Mouse (Mus musculus) large intestine, adult 2 months (tissue): Measurements from ENCODE around the gene Bcor. TPM values are rescaled to one million over a fixed set of nuclear protein-coding genes. Genes with fewer than 3 reads are reported as not detected.

Experiments used
- DNase-seq: peaks from one replicate; pipeline ENCODE4 v3.0.0-alpha.2; 2012; ENCODE audit warnings: low read depth, low spot score
- WGBS: fragments of 180-500 bp; shearing (Covaris S2); methylation state at CpG from one replicate; pipeline ENCODE4 v1.1.7; 2018; 5-methylcytosine and 5-hydroxymethylcytosine counted together
- polyA plus RNA-seq: library from polyadenylated mRNA; depleted of rRNA; stranded (reverse); fragments of >200 nt; gene quantifications from 2 replicates; pipeline ENCODE4 v1.2.3, GENCODE M21; 2012

Gene Bcor
- polyA plus RNA-seq, 1 experiment = 5.5 TPM

GRCm38 (mm10) chrX:12151996-12152904 lies 7.9 kb downstream of the Bcor start:
- 61% methylated on average over 42 of the region's 42 CpGs for WGBS
- DNase-seq = no peak

GRCm38 (mm10) chrX:12151269-12151995 lies 8.7 kb downstream of the Bcor start:
- no peak for DNase-seq
- WGBS = 16% methylated on average over 43 of the region's 43 CpGs

DNA sequence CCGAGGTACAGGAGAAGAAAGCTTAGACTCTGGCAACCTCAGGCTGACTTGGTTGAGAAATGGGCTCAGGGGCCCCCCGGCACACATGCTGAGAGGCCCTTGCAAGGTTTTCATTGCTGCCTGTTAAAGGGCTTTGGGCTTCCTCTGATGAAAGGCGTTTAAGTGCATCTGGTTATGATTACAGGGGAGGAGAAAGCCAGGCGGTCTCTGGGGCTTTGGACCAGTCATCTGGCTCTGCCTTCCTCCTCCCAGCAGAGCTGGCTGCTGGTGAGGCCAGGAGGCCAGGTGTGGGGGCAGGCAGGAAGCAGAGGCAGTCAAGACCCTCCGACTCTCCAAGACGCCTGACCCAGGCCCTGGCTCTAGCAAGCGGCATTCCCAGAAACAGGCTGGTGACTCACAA lies 9.7 kb downstream of the Bcor start:
- 67% methylated on average over 7 of the region's 7 CpGs for WGBS

DNA sequence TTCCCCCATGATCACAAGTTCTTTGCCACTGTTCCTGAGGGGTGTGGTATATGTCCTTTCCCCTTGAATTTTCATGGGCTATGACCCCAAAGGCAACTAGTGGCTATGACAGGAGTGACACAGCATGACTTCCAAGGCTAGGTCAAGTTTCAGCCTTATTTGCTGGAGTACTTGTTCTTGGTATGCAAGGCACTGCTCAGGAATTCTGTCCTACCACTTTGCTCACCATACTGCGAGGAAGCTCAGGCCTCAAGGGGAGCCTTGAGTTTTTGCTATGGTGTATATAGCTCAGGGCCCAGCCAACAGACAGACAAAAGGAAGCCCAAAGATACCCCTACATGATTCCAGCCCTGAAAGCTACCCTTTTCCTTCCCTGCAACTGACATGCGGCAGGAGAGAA lies 13.9 kb downstream of the Bcor start:
- no peak for DNase-seq
- 89% methylated on average over 2 of the region's 2 CpGs for WGBS

More for the DNA sequence above, 9.7 kb downstream of the Bcor start:
- no peak for DNase-seq

DNA sequence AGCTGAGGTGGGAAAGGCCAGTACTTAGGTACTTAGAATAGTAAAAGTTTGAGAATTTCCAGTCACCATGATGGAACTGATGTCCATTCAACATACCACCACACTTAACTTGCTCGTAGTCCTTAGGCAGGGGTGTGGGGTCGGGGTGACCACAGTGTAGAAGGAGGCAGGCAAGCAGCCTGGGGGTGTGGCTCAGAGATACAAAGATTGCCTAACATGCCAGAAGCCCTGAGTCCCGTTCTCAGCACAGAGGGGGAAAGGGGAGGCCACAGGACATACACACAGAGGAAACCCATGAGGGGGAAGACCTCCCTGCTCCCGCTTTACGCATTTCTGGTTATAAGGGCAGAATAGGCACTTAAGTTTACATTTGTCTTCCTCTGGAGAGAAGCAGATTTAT lies 17.3 kb downstream of the Bcor start:
- no peak for DNase-seq
- WGBS = 67% methylated on average over 5 of the region's 5 CpGs

DNA sequence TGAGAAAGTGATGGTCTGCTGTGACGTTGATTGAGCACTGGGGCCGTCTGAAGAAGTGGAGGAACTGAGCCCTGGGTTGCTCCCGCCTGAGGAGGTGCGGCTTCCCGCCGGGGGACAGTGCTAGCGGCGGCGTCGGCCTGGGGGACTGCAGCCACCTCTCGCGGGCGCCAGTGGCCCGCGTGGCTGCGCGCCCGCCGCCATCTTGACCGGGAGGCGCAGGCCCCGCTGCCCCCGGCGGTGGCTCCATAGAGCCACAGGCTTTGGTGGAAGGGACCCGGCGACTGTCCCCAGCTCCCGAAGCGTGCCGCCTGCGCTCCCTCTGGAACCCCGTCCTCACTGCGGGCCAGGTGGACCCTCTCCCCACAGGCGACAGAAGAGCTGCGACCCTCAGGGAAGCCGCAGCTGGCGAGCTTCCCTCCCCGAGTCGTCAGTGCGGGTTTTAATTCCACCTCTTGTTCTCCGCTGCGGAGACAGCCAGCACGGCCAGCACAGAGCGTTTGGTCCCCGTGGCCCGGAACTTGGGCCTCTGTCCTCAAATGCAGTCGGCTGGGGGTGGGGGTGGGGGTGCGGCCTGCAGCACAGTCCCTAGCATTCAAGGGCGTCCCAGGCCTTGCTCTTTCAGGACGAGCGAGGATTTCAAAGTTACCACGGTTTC lies 19.9 kb downstream of the Bcor start:
- DNase-seq = no peak
- WGBS = 21% methylated on average over 51 of the region's 51 CpGs

GRCm38 (mm10) chrX:12138266-12138665 lies 21.9 kb downstream of the Bcor start:
- DNase-seq = no peak

DNA sequence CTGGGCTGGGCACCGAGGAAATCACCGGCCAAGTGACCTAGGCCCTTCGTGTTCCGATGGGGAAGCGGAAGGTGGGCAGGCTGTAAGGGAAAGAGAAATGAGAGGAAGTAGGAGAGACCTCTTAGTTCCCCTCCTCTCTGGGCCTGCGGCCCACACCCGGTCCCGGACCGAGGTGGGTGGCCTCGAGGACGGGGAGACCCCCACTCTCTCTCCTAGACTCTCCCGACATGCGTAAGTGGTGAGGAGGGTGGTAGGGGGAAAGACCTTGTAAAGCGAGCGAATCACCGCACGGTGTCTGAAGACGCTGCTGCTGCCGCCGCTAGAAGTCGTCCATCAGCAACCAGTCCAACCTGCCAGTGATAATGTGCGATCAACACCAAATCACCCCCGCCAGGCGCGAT lies 23.0 kb downstream of the Bcor start:
- DNase-seq = no peak
- 16% methylated on average over 25 of the region's 25 CpGs for WGBS

More at GRCm38 (mm10) chrX:12138266-12138665, 21.9 kb downstream of the Bcor start:
- 53% methylated on average over 7 of the region's 7 CpGs for WGBS

- WGBS = 2% methylated on average over 50 of the region's 50 CpGs
- DNase-seq = no peak
These were observed 23.7 kb downstream of the Bcor start for GRCm38 (mm10) chrX:12136261-12137101.

DNA sequence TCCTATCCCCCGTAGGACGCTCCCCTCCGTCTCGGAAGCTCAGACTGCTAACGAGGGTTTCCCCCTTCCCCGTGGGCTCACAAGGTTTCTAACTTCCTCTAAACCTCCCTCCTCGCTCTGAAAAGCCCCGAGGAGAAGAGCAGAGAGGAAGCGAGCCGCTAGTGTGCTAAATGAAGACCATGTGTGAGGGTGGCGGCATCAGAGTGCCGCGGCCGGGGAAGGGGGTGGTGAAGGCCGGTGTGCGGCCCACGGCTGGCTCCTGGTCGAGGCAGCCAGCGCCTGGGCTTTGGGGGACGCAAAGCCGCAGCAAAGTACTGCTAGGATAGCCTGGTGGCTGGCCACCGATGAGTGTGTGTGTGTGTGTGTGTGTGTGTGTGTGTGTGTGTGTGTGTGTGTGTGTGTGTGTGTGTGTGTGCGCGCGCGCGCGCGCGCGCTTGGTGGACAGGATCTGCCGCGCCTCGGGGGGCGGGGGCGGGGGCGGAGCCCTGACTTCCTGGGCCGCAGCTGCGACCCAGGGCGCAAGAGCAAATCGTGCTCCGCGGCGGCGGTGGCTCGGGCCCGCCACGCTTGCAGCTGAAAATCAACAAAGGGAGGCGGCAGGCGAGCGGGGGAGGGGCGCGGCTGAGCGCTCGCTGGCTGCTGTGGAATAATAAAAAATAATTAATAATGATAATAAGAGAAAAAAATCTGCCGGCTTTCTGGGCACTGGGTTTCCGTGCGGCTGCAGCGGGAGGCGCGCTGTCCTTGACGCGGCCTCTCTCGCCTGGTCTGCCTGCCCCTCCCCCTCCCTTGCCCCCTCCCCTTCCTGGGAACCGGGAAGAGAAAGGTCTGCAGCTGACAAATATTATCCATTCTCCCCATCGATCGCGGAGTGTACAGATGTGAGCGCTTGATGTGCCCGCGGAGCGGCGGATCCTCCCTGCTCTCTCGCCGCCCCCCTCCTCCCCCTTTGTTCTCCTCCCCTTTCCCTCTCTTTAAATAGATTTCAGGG lies 24.7 kb downstream of the Bcor start:
- no peak for DNase-seq
- whole genome bisulfite sequencing = 4% methylated on average over 72 of the region's 75 CpGs

DNA sequence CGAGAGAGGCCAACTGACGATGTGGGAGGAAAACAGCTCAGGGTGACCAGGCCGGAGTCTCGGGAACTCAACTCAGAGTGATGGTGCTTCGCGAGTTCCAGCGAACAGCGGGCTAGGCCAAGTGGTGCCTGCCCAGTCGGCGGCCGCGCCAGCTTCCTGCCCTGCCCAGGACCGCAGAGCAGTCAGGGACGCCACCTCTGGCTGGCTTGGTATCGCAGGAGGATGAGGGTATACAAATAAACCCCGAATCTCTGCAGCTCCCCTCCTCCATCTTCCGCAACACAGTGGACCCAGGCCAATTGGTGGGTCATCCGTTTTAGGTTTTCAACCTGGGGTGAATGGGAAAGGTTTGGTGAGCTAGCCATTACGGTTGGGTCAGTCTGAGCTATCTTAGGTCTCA lies 25.6 kb downstream of the Bcor start:
- DNase-seq = no peak
- WGBS = 11% methylated on average over 19 of the region's 19 CpGs

GRCm38 (mm10) chrX:12133836-12134431 lies 26.2 kb downstream of the Bcor start:
- no peak for DNase-seq
- WGBS = 10% methylated on average over 21 of the region's 21 CpGs

- WGBS = 5% methylated on average over 47 of the region's 49 CpGs
- DNase-seq = no peak
These were observed 26.8 kb downstream of the Bcor start for GRCm38 (mm10) chrX:12133178-12133835.

- WGBS = 32% methylated on average over 8 of the region's 8 CpGs
- no peak for DNase-seq
These were observed 27.5 kb downstream of the Bcor start for GRCm38 (mm10) chrX:12132541-12133177.

- no peak for DNase-seq
- WGBS = 58% methylated on average over 14 of the region's 14 CpGs
These were observed 30.0 kb downstream of the Bcor start for GRCm38 (mm10) chrX:12129828-12130809.

GRCm38 (mm10) chrX:12129230-12129629 lies 30.9 kb downstream of the Bcor start:
- WGBS = 14% methylated on average over 24 of the region's 24 CpGs
- DNase-seq = no peak
